Mouse (Mus musculus) hindbrain, embryonic 15.5 days (tissue): ENCODE data around the gene Pprc1. TPM values are rescaled to one million over a fixed set of nuclear protein-coding genes. Genes with fewer than 3 reads are reported as not detected.

Source experiments
- ATAC-seq: fragments of 200-750 bp; cut with Nextera tagmentation; 2 replicates; pipeline ENCODE4 v1.8.0; 2017; ENCODE audit warnings: low read depth, moderate number of reproducible peaks, moderate TSS enrichment; ENCODE audit not compliant: low FRiP score
- H3K27ac ChIP-seq: fragments of 300-500 bp; sonication (generic); replicated peaks from 2 replicates; pipeline ENCODE4 v1.5.1; 2015; ENCODE audit warnings: mild to moderate bottlenecking, inconsistent platforms
- H3K27me3 ChIP-seq: fragments of 300-500 bp; sonication (generic); 2 replicates; pipeline ENCODE4 v1.6.1; 2015; ENCODE audit warnings: control low read depth, inconsistent platforms
- H3K36me3 ChIP-seq: fragments of 300-500 bp; sonication (generic); 2 replicates; pipeline ENCODE4 v1.6.1; 2015; ENCODE audit warnings: control low read depth, inconsistent platforms
- H3K4me1 ChIP-seq: fragments of 300-500 bp; sonication (generic); replicated peaks from 2 replicates; pipeline ENCODE4 v1.6.1; 2015; ENCODE audit warnings: control low read depth, inconsistent platforms
- H3K4me2 ChIP-seq: fragments of 300-500 bp; sonication (generic); 2 replicates; pipeline ENCODE4 v1.6.1; 2015; ENCODE audit warnings: moderate library complexity, mild to moderate bottlenecking, inconsistent platforms
- H3K4me3 ChIP-seq: fragments of 300-500 bp; sonication (generic); 2 replicates; pipeline ENCODE4 v1.5.1; 2015; ENCODE audit warnings: mild to moderate bottlenecking, inconsistent platforms
- H3K9ac ChIP-seq: fragments of 300-500 bp; sonication (generic); 2 replicates; pipeline ENCODE4 v1.6.1; 2015; ENCODE audit warnings: inconsistent platforms
- H3K9me3 ChIP-seq: fragments of 300-500 bp; sonication (generic); 2 replicates; pipeline ENCODE4 v1.6.1; 2016; ENCODE audit warnings: control low read depth, inconsistent platforms
- WGBS: fragments of 180-500 bp; shearing (Covaris S2); methylation state at CpG from one replicate; pipeline ENCODE4 v1.1.7; 2015; 5-methylcytosine and 5-hydroxymethylcytosine counted together
- polyA plus RNA-seq: library from polyadenylated mRNA; unstranded; fragments of >200 nt; fragmentation: Nextera tagmentation; extraction: Ambion mirVana; gene quantifications from 2 replicates; pipeline ENCODE4 v1.2.1, GENCODE M21; 2015

Pprc1 gene
- polyA plus RNA-seq, 1 experiment from 2014 or later: 23.4 TPM

DNA sequence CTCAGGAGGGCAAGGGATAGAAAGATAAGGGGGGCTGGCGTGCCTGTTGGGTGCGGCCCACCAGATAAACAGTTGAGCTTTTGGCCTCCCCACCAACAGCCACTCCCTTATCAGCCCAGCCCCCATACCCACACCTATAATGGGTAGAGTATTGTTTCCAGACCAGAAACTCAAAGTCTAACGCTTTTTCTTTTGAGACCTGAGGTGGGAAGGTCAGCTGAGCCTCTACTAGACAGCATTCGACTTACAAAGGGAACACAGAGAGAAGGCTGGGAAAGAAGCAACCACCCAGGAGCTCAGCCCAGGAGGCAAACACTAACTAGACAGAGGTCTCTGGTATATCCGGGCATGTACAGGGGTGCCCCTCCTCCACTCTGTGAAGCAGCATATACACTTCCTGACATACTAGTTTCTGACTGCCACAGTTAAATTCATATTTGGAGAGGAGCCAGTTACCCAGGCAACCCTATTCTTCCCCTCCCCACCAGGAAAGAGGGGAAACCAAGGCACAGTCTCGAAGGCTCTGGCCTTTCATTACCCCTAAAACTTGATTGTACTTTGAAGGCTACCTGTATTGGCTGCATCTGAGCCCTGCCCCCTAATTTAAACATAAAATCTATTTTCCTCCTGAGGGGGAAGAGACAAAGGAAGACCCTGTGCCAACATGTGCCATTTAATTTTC lies 7.3 kb upstream of the Pprc1 start:
- no peaks in the 10 kb centered on the region for H3K27me3 ChIP-seq
- peaks cover 56% of the 10 kb centered on the region for H3K4me1 ChIP-seq
- peak overlapping the region; percentile 96 for H3K4me2 ChIP-seq
- H3K36me3 ChIP-seq: peaks cover 38% of the 10 kb centered on the region
- peak overlapping the region; percentile 90 for H3K27ac ChIP-seq
- no peaks in the 10 kb centered on the region for H3K9me3 ChIP-seq
- WGBS: 17% methylated on average over 6 of the region's 6 CpGs
- peak overlapping the region; percentile 78 for H3K4me3 ChIP-seq
- ATAC-seq: no peak
- peak overlapping the region; percentile 86 for H3K9ac ChIP-seq

DNA sequence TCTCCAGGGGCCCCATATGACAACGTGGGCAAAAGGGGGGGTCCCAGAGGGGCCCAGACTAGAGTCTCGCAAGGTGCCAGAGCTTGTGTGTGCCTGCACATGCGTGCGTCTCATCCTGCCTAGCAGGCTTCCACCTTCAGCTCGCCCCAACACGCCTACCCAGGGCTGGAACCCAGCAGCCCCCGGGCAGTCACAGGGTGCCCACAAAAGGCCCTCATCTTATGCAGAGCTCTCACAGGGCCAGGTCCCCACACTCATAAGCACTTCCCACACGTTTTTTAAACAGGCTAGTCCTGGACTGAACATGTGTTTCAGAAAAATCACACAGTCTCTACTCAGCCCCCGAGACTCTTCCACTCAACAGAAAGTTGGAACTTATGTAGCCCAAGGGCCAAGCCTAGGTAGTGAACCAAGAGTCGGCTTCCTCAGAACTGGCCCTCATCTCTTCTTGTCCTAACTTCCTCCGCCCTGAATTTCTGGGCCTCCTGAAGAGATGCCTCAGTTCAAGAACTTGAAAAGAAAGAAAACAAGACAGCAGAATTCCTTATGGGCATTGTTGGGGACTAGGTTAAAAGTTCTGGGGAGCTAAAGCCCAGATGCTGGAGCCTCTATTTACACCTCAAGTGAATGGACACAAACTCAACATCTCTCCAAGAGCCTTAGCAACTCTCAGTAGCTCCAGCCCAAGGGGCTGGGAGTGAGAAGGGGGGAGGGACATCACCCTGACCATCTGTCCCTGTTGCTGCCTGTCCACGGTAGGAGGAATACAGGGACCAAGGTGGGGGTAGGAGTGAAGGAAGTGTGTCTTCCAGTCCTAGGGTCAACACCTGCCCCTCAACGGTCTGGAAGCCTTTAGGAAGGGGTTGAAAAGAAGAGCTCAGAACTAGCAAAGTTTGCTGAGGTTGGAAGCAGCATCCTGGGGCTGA lies 6.5 kb upstream of the Pprc1 start:
- Histone ChIP-seq H3K4me3 (peak overlapping the region; percentile 78), H3K4me2 (peak overlapping the region; percentile 96), H3K27ac (peak overlapping the region; percentile 90), H3K9me3 (no peaks in the 10 kb centered on the region), H3K27me3 (no peaks in the 10 kb centered on the region), H3K36me3 (peaks cover 30% of the 10 kb centered on the region), H3K4me1 (peaks cover 64% of the 10 kb centered on the region), H3K9ac (peak overlapping the region; percentile 86)
- ATAC-seq: no peak
- WGBS: 4% methylated on average over 13 of the region's 13 CpGs

DNA sequence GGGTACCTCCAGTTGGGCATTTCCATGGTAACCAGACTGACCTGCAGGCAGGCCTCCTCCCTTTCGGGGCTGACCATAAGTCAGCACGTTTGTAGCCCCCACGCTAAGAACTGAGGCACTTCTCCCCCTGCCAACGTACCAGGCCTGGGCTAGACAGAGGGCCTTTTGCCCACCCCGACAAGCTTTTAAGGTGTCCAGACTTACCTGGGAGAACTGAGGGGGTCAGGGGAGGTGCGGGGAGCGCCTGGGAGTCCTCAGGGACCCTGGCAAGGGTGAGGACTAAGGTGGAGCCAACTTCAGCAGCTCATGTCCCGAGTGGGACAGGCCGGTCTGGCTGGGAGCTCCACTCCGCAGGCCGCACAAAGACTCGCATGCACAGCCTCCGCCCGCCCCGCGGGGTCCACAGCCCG lies 5.8 kb upstream of the Pprc1 start:
- H3K4me2 ChIP-seq: peak overlapping the region; percentile 96
- 2% methylated on average over 17 of the region's 17 CpGs for WGBS
- 0 out of 2 replicates have a peak, but pooled peaks have one; percentile 6 for ATAC-seq
- H3K9me3 ChIP-seq: no peaks in the 10 kb centered on the region
- H3K36me3 ChIP-seq: peaks cover 23% of the 10 kb centered on the region
- H3K27me3 ChIP-seq: no peaks in the 10 kb centered on the region
- H3K4me1 ChIP-seq: peaks cover 71% of the 10 kb centered on the region
- H3K9ac ChIP-seq: peak overlapping the region; percentile 86
- H3K4me3 ChIP-seq: peak overlapping the region; percentile 78
- peak overlapping the region; percentile 90 for H3K27ac ChIP-seq

DNA sequence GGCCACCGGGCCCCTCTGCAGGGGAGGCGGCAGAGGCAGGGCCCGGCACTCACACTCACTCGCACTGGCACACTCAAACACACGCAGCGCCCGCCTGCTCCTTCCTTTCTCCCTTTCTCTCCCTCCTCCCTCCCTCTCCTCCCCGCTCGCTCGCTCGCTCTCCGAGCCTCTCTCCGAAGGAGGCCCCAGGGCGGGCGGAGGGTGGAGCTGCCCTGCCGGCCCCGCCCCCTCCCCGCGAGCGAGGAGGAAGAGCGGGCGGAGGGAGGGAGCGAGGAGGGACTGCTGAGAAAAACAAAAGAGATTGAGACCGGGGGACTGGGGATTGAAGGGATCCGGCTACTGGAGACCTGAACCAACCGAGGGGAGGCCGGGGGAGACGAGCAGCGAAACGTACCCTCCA lies 5.2 kb upstream of the Pprc1 start:
- peak; percentile 72 for ATAC-seq
- peak overlapping the region; percentile 86 for H3K9ac ChIP-seq
- 1% methylated on average over 12 of the region's 30 CpGs for WGBS
- H3K4me1 ChIP-seq: peaks cover 76% of the 10 kb centered on the region
- H3K27ac ChIP-seq: peak overlapping the region; percentile 90
- H3K9me3 ChIP-seq: no peaks in the 10 kb centered on the region
- peak overlapping the region; percentile 96 for H3K4me2 ChIP-seq
- H3K27me3 ChIP-seq: no peaks in the 10 kb centered on the region
- peak overlapping the region; percentile 78 for H3K4me3 ChIP-seq
- H3K36me3 ChIP-seq: peaks cover 17% of the 10 kb centered on the region

DNA sequence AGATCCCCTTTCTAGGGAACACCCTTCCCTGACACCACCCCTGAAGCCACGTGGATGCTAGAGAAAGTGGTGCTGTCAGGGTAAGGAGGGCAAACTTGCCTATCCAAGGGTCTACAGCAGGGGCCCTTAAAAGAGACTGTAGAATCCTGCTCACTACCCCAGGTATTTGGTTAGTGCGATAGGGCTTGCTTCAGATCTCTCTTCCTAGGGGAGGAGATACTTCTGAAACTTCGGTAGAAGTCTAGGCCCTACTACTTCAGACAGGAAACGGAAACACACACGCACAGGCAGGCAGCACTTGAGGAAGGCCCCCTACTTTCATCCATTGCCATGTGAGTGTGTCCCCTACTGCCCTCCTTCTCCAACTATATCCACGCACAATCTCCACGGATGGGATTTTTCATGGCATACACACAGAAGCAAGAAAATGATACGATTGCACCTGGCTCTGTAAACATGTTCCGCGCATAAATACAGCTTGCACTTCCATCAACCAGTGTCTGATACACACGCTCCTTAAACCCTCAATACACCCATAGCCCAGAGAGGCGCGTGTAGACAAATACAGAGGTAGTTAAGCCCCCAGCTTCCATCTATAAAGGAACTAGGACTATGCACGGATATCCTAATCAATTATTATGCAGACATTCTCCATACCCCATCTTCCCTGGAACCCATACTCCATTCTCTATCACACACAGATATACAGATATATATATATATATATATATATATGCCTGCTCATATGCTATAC lies 4.4 kb upstream of the Pprc1 start:
- 39% methylated on average over 14 of the region's 14 CpGs for WGBS
- peak overlapping the region; percentile 78 for H3K4me3 ChIP-seq
- H3K27ac ChIP-seq: peak overlapping the region; percentile 90
- H3K4me1 ChIP-seq: peaks cover 76% of the 10 kb centered on the region
- H3K4me2 ChIP-seq: peak overlapping the region; percentile 96
- ATAC-seq: no peak
- peaks cover 8% of the 10 kb centered on the region for H3K36me3 ChIP-seq
- peak overlapping the region; percentile 86; the same call in 1 of the 2 replicates for H3K9ac ChIP-seq
- no peaks in the 10 kb centered on the region for H3K9me3 ChIP-seq
- no peaks in the 10 kb centered on the region for H3K27me3 ChIP-seq

DNA sequence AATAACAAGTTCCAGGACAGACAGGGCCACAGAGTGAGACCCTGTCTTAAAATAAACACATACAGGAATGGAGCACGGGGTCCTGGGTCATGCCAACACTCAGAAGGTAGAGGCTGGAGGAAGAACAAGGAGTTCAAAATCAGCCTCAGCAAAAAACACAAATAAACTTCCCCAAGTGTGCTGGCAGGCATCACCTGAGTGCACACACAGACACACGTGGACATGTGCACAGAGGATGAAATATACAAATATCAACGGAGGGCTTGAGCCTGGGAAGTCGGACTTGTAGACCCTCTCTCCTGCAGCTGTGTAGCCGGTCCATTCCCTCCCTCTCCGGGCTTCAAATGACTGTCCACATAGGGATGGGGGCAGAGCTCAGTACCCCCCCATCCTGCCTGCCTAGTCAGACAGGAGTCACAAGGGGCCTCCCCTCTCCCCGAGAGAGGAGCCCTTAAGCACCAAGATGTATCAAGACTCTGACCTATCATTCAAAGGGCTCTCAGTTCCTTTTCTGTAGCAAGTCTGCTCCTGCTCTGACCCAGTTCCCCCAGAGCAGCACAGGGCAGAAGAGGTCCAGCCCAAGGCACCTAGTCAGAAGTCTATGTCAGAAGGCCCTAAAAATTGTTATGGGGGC lies 3.3 kb upstream of the Pprc1 start:
- no peaks in the 10 kb centered on the region for H3K9me3 ChIP-seq
- ATAC-seq: no peak
- no peaks in the 10 kb centered on the region for H3K27me3 ChIP-seq
- peak overlapping the region; percentile 98 for H3K4me3 ChIP-seq
- peaks cover 82% of the 10 kb centered on the region for H3K4me1 ChIP-seq
- peak overlapping the region; percentile 46 for H3K9ac ChIP-seq
- peak overlapping the region; percentile 98 for H3K27ac ChIP-seq
- peak overlapping the region; percentile 96 for H3K4me2 ChIP-seq
- WGBS: 12% methylated on average over 7 of the region's 7 CpGs
- no peaks in the 10 kb centered on the region for H3K36me3 ChIP-seq

DNA sequence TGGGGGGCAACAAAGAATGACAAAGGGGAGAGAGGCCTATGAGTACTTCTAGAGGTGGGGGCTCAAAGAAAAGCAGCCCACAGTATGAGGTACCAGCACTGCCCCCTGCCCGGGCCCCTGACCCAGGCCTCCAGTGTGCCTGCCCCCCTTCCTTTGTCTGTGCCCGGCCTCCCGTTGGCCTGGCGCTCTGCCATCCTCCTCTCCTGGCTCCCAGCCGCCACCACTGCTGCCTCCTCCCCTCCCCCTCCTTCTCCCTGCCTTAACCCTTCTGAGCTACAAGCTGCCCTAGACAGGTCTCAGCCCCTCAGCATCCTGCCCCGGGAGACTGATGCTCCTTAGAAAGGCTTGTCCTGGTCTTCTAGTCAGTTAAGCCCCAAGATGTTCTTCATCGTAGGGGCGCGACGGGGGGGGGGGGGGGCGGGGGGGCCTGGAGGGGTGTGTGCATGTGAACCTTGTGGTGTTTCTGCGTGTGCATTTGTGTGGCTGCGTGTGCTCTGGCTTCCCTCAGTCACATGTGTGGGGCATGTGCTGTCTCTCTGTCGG lies 2.7 kb upstream of the Pprc1 start:
- H3K36me3 ChIP-seq: no peaks in the 10 kb centered on the region
- peak overlapping the region; percentile 46 for H3K9ac ChIP-seq
- no peaks in the 10 kb centered on the region for H3K27me3 ChIP-seq
- H3K4me1 ChIP-seq: peaks cover 82% of the 10 kb centered on the region
- peak overlapping the region; percentile 98 for H3K27ac ChIP-seq
- 0% methylated on average over 10 of the region's 14 CpGs for WGBS
- no peaks in the 10 kb centered on the region for H3K9me3 ChIP-seq
- ATAC-seq: no peak
- peak overlapping the region; percentile 96 for H3K4me2 ChIP-seq
- peak overlapping the region; percentile 98 for H3K4me3 ChIP-seq

DNA sequence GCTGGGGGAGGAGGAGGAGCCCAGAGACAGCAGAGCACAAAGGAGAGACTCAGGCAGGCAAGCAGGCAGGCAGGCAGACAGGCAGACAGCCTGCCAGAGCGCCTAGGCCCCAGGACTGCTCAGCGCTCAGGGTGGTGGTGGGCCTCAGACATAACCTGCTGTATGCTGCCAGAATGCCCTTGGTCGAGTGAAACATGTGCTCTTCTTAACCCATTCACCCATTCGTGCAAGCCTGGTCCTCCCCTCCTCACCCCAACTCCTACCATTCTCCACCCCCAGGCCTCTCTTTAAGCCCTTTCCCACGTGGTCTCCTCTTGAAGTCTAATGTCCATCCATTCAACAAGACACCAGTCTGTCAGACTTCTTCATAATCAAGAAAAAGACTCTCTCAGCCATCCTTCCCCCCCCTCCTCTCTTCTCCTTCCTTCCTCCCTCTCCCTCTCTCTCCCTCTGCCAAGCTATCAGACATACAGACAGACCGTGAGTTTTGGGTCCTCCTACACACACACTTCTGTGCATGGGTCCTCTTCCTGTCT lies 2.1 kb upstream of the Pprc1 start:
- Histone ChIP-seq H3K4me3 (peak overlapping the region; percentile 98), H3K27ac (peak overlapping the region; percentile 98), H3K27me3 (no peaks in the 10 kb centered on the region), H3K36me3 (no peaks in the 10 kb centered on the region), H3K9ac (peak overlapping the region; percentile 46), H3K4me1 (peaks cover 79% of the 10 kb centered on the region), H3K4me2 (peak overlapping the region; percentile 96), H3K9me3 (no peaks in the 10 kb centered on the region)
- ATAC-seq: no peak; the same call in 1 of the 2 replicates
- whole genome bisulfite sequencing: 6% methylated on average over 6 of the region's 6 CpGs

DNA sequence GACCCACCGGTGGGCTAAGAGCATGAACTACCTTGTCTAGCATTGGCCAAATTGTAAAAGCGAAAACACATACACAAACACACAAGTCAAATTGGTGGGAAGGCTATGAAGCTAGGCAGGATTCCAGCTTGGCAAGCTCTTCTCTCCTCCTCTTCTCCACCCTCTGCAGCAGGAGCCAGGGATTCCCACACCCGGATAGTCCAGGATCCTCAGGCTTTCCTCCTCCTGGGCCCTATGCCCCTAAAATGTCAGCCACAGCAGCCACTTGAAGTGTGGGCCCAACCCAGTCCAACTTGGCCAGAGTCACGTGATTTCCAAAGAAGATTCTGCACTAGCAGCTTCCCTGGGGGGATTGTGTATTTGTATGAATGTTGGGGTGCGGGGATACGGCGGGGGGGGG lies 1.3 kb upstream of the Pprc1 start:
- Histone ChIP-seq H3K4me1 (peaks cover 70% of the 10 kb centered on the region), H3K9ac (peak overlapping the region; percentile 98; the same call in 1 of the 2 replicates), H3K9me3 (no peaks in the 10 kb centered on the region), H3K36me3 (no peaks in the 10 kb centered on the region), H3K27me3 (no peaks in the 10 kb centered on the region), H3K27ac (peak overlapping the region; percentile 98), H3K4me3 (peak overlapping the region; percentile 98), H3K4me2 (peak overlapping the region; percentile 96)
- no peak for ATAC-seq
- 52% methylated on average over 7 of the region's 7 CpGs for WGBS

DNA sequence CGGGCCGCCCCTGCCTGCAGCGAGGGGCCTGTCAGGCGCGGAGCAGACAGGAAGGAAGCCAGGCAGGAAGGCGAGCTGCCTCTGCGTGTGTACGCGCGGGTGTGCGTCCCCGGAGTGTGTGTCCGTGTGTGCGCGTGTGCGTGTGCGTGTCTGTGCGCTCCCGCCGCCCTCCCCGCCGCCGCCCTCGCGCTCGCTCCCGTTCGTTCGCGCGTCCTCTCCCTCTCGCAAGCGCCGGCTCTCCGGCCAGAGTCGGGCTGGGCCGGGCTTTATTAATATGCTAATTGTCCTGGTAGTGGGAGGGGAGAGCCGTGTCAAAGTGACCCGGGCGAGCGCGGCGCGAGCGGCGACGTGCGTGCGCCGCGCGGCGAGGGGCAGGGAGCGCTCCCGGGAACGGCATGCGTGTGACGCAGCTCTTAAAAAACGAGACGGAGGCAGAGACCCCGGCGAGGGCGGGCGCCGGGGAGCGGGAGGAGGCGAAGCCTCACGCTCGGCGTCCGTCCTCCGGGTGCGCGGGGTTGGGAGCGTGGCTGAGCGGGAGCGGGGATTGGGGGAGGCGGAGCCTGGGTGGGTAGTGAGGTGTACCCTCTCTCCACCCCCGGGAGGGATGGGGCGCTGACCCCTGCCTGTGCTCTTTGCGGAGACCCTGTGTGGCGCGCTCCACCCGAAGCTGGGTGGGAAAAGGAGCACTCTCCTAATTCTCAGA lies 458 bp downstream of the Pprc1 start, which contains the start of gene Ldb1:
Ldb1 (minus strand) TSS at position 222 of the 703 bp plus-strand sequence.
- H3K36me3 ChIP-seq: no peaks in the 10 kb centered on the region
- H3K4me1 ChIP-seq: peaks cover 60% of the 10 kb centered on the region
- H3K9ac ChIP-seq: peak within 1 kb of the TSS; percentile 98
- H3K4me2 ChIP-seq: peak within 1 kb of the TSS; percentile 96
- no peaks in the 10 kb centered on the region for H3K27me3 ChIP-seq
- H3K27ac ChIP-seq: peak within 1 kb of the TSS; percentile 98
- under 1% methylated on average over 71 of the region's 84 CpGs for WGBS
- H3K4me3 ChIP-seq: peak within 1 kb of the TSS; percentile 98
- H3K9me3 ChIP-seq: no peaks in the 10 kb centered on the region
- peak; percentile 83 for ATAC-seq
